Mouse (Mus musculus): ENCODE results near the gene Plch1. TPM values are rescaled to one million over a fixed set of nuclear protein-coding genes. Genes with fewer than 3 reads are reported as not detected.

Gene Plch1
- polyA plus RNA-seq, 1 experiment from 2014 or later: 1.5 TPM

GRCm38 (mm10) chr3:63822631-63823030, 76.6 kb downstream of the Plch1 start:
- DNase-seq (ENCODE audit: low spot score) (no peak), ATAC-seq (no peak)
- no peak for TF ChIP-seq CTCF (IDR thresholded peaks at IDR 0.05)
- no peak for TF ChIP-seq EP300 (IDR thresholded peaks at IDR 0.05)

GRCm38 (mm10) chr3:63815131-63815530, 84.1 kb downstream of the Plch1 start:
- H3K4me2 ChIP-seq (replicated peaks; ENCODE audit: low read depth, low read length): no peak overlapping the region
- H3K4me1 ChIP-seq (ENCODE audit: insufficient read depth, low read depth, low read length): no peaks in the 10 kb centered on the region
- H3K27me3 ChIP-seq (replicated peaks; ENCODE audit: insufficient read depth, low read length): no peaks in the 10 kb centered on the region
- H3K36me3 ChIP-seq (ENCODE audit: insufficient read depth, low read length): no peaks in the 10 kb centered on the region
- H3K27ac ChIP-seq (ENCODE audit: low read length): no peak overlapping the region
- no peaks in the 10 kb centered on the region for H3K9me3 ChIP-seq (ENCODE audit: low read length)
- no peak overlapping the region for H3K4me3 ChIP-seq (ENCODE audit: low read depth, low read length)
- no peak overlapping the region for H3K9ac ChIP-seq (replicated peaks; ENCODE audit: low read depth)
- 43% methylated on average over 3 of the region's 3 CpGs for WGBS
- DNase-seq (ENCODE audit: low spot score) (no peak), ATAC-seq (no peak)
- TF ChIP-seq CTCF (IDR thresholded peaks at IDR 0.05): no peak
- TF ChIP-seq EP300 (IDR thresholded peaks at IDR 0.05): no peak

More at GRCm38 (mm10) chr3:63822631-63823030, 76.6 kb downstream of the Plch1 start:
- Histone ChIP-seq H3K27ac (ENCODE audit: low read length) (no peak overlapping the region), H3K27me3 (replicated peaks; ENCODE audit: insufficient read depth, low read length) (no peaks in the 10 kb centered on the region), H3K36me3 (ENCODE audit: insufficient read depth, low read length) (no peaks in the 10 kb centered on the region), H3K9ac (replicated peaks; ENCODE audit: low read depth) (no peak overlapping the region), H3K4me3 (ENCODE audit: low read depth, low read length) (no peak overlapping the region), H3K4me2 (replicated peaks; ENCODE audit: low read depth, low read length) (no peak overlapping the region), H3K9me3 (ENCODE audit: low read length) (no peaks in the 10 kb centered on the region), H3K4me1 (ENCODE audit: insufficient read depth, low read depth, low read length) (no peaks in the 10 kb centered on the region)

- 60% methylated on average over 1 of the region's 1 CpGs for WGBS
- ATAC-seq (no peak), DNase-seq (ENCODE audit: low spot score) (no peak)
- Histone ChIP-seq H3K27ac (ENCODE audit: low read length) (no peak overlapping the region), H3K4me3 (ENCODE audit: low read depth, low read length) (no peak overlapping the region), H3K4me2 (replicated peaks; ENCODE audit: low read depth, low read length) (no peak overlapping the region), H3K9ac (replicated peaks; ENCODE audit: low read depth) (no peak overlapping the region), H3K36me3 (ENCODE audit: insufficient read depth, low read length) (no peaks in the 10 kb centered on the region), H3K27me3 (replicated peaks; ENCODE audit: insufficient read depth, low read length) (no peaks in the 10 kb centered on the region), H3K9me3 (ENCODE audit: low read length) (no peaks in the 10 kb centered on the region), H3K4me1 (ENCODE audit: insufficient read depth, low read depth, low read length) (no peaks in the 10 kb centered on the region)
- TF ChIP-seq EP300 (IDR thresholded peaks at IDR 0.05) (no peak), CTCF (IDR thresholded peaks at IDR 0.05) (no peak)
Observed at GRCm38 (mm10) chr3:63814203-63814602, 85.1 kb downstream of the Plch1 start.

GRCm38 (mm10) chr3:63806906-63807305, 92.4 kb downstream of the Plch1 start:
- H3K9ac ChIP-seq (replicated peaks; ENCODE audit: low read depth): no peak overlapping the region
- 52% methylated on average over 1 of the region's 1 CpGs for WGBS
- H3K27ac ChIP-seq (ENCODE audit: low read length): no peak overlapping the region
- no peak overlapping the region for H3K4me2 ChIP-seq (replicated peaks; ENCODE audit: low read depth, low read length)
- DNase-seq (ENCODE audit: low spot score) (no peak), ATAC-seq (no peak)
- TF ChIP-seq CTCF (IDR thresholded peaks at IDR 0.05) (no peak), EP300 (IDR thresholded peaks at IDR 0.05) (no peak)
- H3K9me3 ChIP-seq (ENCODE audit: low read length): no peaks in the 10 kb centered on the region
- H3K4me1 ChIP-seq (ENCODE audit: insufficient read depth, low read depth, low read length): no peaks in the 10 kb centered on the region
- H3K36me3 ChIP-seq (ENCODE audit: insufficient read depth, low read length): no peaks in the 10 kb centered on the region
- no peaks in the 10 kb centered on the region for H3K27me3 ChIP-seq (replicated peaks; ENCODE audit: insufficient read depth, low read length)
- H3K4me3 ChIP-seq (ENCODE audit: low read depth, low read length): no peak overlapping the region

GRCm38 (mm10) chr3:63805496-63805895, 93.8 kb downstream of the Plch1 start:
- TF ChIP-seq EP300 (IDR thresholded peaks at IDR 0.05) (no peak), CTCF (IDR thresholded peaks at IDR 0.05) (no peak)
- Histone ChIP-seq H3K4me3 (ENCODE audit: low read depth, low read length) (no peak overlapping the region), H3K27me3 (replicated peaks; ENCODE audit: insufficient read depth, low read length) (no peaks in the 10 kb centered on the region), H3K36me3 (ENCODE audit: insufficient read depth, low read length) (no peaks in the 10 kb centered on the region), H3K27ac (ENCODE audit: low read length) (no peak overlapping the region), H3K9ac (replicated peaks; ENCODE audit: low read depth) (no peak overlapping the region), H3K9me3 (ENCODE audit: low read length) (no peaks in the 10 kb centered on the region), H3K4me2 (replicated peaks; ENCODE audit: low read depth, low read length) (no peak overlapping the region), H3K4me1 (ENCODE audit: insufficient read depth, low read depth, low read length) (no peaks in the 10 kb centered on the region)
- no peak for ATAC-seq
- WGBS: 88% methylated on average over 2 of the region's 2 CpGs
- no peak for DNase-seq (ENCODE audit: low spot score)

GRCm38 (mm10) chr3:63800685-63801084, 98.6 kb downstream of the Plch1 start:
- no peaks in the 10 kb centered on the region for H3K36me3 ChIP-seq (ENCODE audit: insufficient read depth, low read length)
- H3K4me2 ChIP-seq (replicated peaks; ENCODE audit: low read depth, low read length): no peak overlapping the region
- no peaks in the 10 kb centered on the region for H3K4me1 ChIP-seq (ENCODE audit: insufficient read depth, low read depth, low read length)
- H3K9me3 ChIP-seq (ENCODE audit: low read length): no peaks in the 10 kb centered on the region
- DNase-seq (ENCODE audit: low spot score): no peak
- TF ChIP-seq CTCF (IDR thresholded peaks at IDR 0.05): no peak
- TF ChIP-seq EP300 (IDR thresholded peaks at IDR 0.05): no peak
- no peak overlapping the region for H3K27ac ChIP-seq (ENCODE audit: low read length)
- no peak overlapping the region for H3K4me3 ChIP-seq (ENCODE audit: low read depth, low read length)
- no peaks in the 10 kb centered on the region for H3K27me3 ChIP-seq (replicated peaks; ENCODE audit: insufficient read depth, low read length)
- ATAC-seq: no peak
- no peak overlapping the region for H3K9ac ChIP-seq (replicated peaks; ENCODE audit: low read depth)
- WGBS: 82% methylated on average over 5 of the region's 5 CpGs

GRCm38 (mm10) chr3:63786805-63787365, 112.4 kb downstream of the Plch1 start:
- no peak overlapping the region for H3K9ac ChIP-seq (replicated peaks; ENCODE audit: low read depth)
- TF ChIP-seq EP300 (IDR thresholded peaks at IDR 0.05): no peak
- no peak for TF ChIP-seq CTCF (IDR thresholded peaks at IDR 0.05)
- no peak overlapping the region for H3K27ac ChIP-seq (ENCODE audit: low read length)
- no peak overlapping the region for H3K4me3 ChIP-seq (ENCODE audit: low read depth, low read length)
- H3K4me2 ChIP-seq (replicated peaks; ENCODE audit: low read depth, low read length): no peak overlapping the region
- no peaks in the 10 kb centered on the region for H3K9me3 ChIP-seq (ENCODE audit: low read length)
- 50% methylated on average over 5 of the region's 5 CpGs for WGBS
- DNase-seq (ENCODE audit: low spot score): no peak
- no peaks in the 10 kb centered on the region for H3K27me3 ChIP-seq (replicated peaks; ENCODE audit: insufficient read depth, low read length)
- no peak for ATAC-seq
- H3K4me1 ChIP-seq (ENCODE audit: insufficient read depth, low read depth, low read length): no peaks in the 10 kb centered on the region
- no peaks in the 10 kb centered on the region for H3K36me3 ChIP-seq (ENCODE audit: insufficient read depth, low read length)
